Mouse (Mus musculus): Measurements from ENCODE around the gene Abhd12b.

- TF ChIP-seq POLR2A (IDR thresholded peaks at IDR 0.05; ENCODE audit: borderline replicate concordance, insufficient read depth, low read length) (no peak), CTCF (IDR thresholded peaks at IDR 0.05; ENCODE audit: borderline replicate concordance, insufficient read depth, low read depth, low read length) (no peak)
Measured at GRCm38 (mm10) chr12:70157292-70158066, 3.5 kb downstream of the Abhd12b start.
